Mouse (Mus musculus) intestine, postnatal 0 days (tissue): ENCODE results near the gene Glo1. TPM values are rescaled to one million over a fixed set of nuclear protein-coding genes. Genes with fewer than 3 reads are reported as not detected.

Experiments
- ATAC-seq: fragments of 200-750 bp; cut with Nextera tagmentation; 2 replicates; pipeline ENCODE4 v1.8.0; 2017; ENCODE audit warnings: mild to moderate bottlenecking, moderate TSS enrichment, moderate library complexity
- H3K27ac ChIP-seq: fragments of 300-500 bp; sonication (generic); 2 replicates; pipeline ENCODE4 v1.5.1; 2014; ENCODE audit warnings: mild to moderate bottlenecking, low read depth, low read length, moderate library complexity
- H3K27me3 ChIP-seq: fragments of 300-500 bp; sonication (generic); replicated peaks from 2 replicates; pipeline ENCODE4 v1.6.1; 2014; ENCODE audit warnings: low read length, mixed read lengths; ENCODE audit not compliant: control insufficient read depth, insufficient read depth
- H3K36me3 ChIP-seq: fragments of 300-500 bp; sonication (generic); 2 replicates; pipeline ENCODE4 v1.6.1; 2014; ENCODE audit warnings: mild to moderate bottlenecking, moderate library complexity; ENCODE audit not compliant: control insufficient read depth, insufficient read depth
- H3K4me1 ChIP-seq: fragments of 300-500 bp; sonication (generic); replicated peaks from 2 replicates; pipeline ENCODE4 v1.6.1; 2014; ENCODE audit warnings: antibody characterized with exemption, low read length, mixed read lengths; ENCODE audit not compliant: control insufficient read depth, insufficient read depth
- H3K4me2 ChIP-seq: fragments of 300-500 bp; sonication (generic); replicated peaks from 2 replicates; pipeline ENCODE4 v1.6.1; 2014; ENCODE audit warnings: low read depth, mild to moderate bottlenecking, moderate library complexity
- H3K4me3 ChIP-seq: fragments of 300-500 bp; sonication (generic); 2 replicates; pipeline ENCODE4 v1.5.1; 2014; ENCODE audit warnings: low read depth, low read length
- H3K9ac ChIP-seq: fragments of 300-500 bp; sonication (generic); 2 replicates; pipeline ENCODE4 v1.6.1; 2014; ENCODE audit warnings: mild to moderate bottlenecking, low read depth, low read length
- H3K9me3 ChIP-seq: fragments of 300-500 bp; sonication (generic); 2 replicates; pipeline ENCODE4 v1.6.1; 2016; ENCODE audit warnings: mixed run types; ENCODE audit not compliant: control insufficient read depth
- CTCF ChIP-seq: sonication (generic); IDR thresholded peaks from 2 replicates; pipeline ENCODE4 v1.5.1; 2016; ENCODE audit warnings: low read depth, mild to moderate bottlenecking, control low read depth, antibody characterized with exemption, moderate library complexity
- WGBS: fragments of 180-500 bp; shearing (Covaris S2); extraction: QIAGEN DNeasy Blood & Tissue Kit; methylation state at CpG from one replicate; pipeline ENCODE4 v1.1.7; 2014; 5-methylcytosine and 5-hydroxymethylcytosine counted together
- polyA plus RNA-seq: library from polyadenylated mRNA; unstranded; fragments of >200 nt; fragmentation: Nextera tagmentation; extraction: Ambion mirVana; gene quantifications from 2 replicates; pipeline ENCODE4 v1.2.1, GENCODE M21; 2015

Glo1 gene
- polyA plus RNA-seq, 1 experiment from 2014 or later: 176 TPM

DNA sequence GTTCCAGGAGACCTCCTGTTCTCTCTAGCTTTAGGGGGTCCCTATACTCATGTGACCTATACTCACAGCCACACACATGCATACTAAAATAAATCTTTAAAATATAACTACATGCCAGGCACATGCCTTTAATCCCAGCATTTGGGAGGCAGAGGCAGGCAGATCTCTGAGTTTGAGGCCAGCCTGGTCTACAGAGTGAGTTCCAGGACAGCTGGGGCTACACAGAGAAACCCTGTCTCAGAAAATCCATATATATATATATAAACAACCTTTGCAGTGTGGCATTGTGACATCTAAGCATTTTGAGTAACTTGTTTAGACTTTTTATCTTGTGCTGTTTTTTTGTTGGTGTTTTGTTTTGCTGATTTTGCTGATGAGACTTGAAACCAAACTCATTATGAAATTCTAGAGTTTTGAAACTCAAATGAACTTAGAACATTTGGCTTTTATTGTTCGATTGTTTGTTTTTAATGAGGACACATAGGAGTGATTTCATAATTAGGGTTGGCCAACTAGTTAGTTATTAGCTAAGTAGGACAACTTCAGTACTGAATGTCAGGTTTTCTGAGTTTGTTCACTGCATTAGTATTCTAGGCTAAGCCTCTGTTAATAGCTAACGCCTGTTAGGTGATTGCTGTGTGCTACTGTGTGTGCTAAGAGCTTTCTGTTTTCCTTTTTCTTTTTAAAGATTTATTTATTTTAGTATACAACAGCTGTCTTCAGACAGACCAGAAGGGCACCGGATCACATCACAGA is 8.4 kb downstream of the Glo1 start:
- Histone ChIP-seq H3K4me2 (no peak overlapping the region), H3K36me3 (no peaks in the 10 kb centered on the region), H3K4me3 (no peak overlapping the region), H3K9me3 (no peaks in the 10 kb centered on the region), H3K4me1 (peaks cover 4% of the 10 kb centered on the region; the same call in 1 of the 2 replicates), H3K27me3 (no peaks in the 10 kb centered on the region), H3K27ac (no peak overlapping the region), H3K9ac (no peak overlapping the region)
- no peak for TF ChIP-seq CTCF
- WGBS: 53% methylated on average over 3 of the region's 3 CpGs
- no peak for ATAC-seq

- H3K4me1 ChIP-seq: peaks cover 9% of the 10 kb centered on the region
- no peak overlapping the region for H3K27ac ChIP-seq
- TF ChIP-seq CTCF: no peak
- H3K9me3 ChIP-seq: no peaks in the 10 kb centered on the region
- WGBS: 85% methylated on average over 5 of the region's 5 CpGs
- ATAC-seq: no peak
- H3K4me2 ChIP-seq: no peak overlapping the region
- H3K4me3 ChIP-seq: no peak overlapping the region
- H3K36me3 ChIP-seq: no peaks in the 10 kb centered on the region
- no peaks in the 10 kb centered on the region for H3K27me3 ChIP-seq
- no peak overlapping the region for H3K9ac ChIP-seq
These were observed 10.5 kb downstream of the Glo1 start for GRCm38 (mm10) chr17:30616203-30616602.

DNA sequence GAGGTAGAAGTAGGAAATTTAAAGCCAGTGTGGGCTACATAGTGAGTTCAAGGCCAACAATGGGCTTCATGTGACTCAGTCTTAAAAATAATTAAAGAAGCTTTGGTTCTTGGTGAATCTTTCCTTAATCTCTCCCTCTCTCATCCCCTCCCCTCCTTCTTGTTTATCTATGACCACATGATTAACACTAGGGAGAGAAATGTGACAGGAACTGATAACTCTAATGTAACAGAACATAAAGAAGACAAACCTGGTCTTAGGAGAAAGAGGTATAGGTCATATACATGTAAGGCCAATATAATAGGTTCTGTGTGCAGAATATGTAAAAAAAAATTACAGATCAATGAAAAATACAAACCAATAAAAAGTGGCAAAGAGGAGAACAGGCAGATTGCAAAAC is 13.3 kb downstream of the Glo1 start:
- Histone ChIP-seq H3K9ac (no peak overlapping the region), H3K4me3 (no peak overlapping the region), H3K9me3 (no peaks in the 10 kb centered on the region), H3K27ac (no peak overlapping the region), H3K36me3 (no peaks in the 10 kb centered on the region), H3K27me3 (no peaks in the 10 kb centered on the region), H3K4me1 (peaks cover 13% of the 10 kb centered on the region), H3K4me2 (no peak overlapping the region)
- no peak for TF ChIP-seq CTCF
- ATAC-seq: no peak

DNA sequence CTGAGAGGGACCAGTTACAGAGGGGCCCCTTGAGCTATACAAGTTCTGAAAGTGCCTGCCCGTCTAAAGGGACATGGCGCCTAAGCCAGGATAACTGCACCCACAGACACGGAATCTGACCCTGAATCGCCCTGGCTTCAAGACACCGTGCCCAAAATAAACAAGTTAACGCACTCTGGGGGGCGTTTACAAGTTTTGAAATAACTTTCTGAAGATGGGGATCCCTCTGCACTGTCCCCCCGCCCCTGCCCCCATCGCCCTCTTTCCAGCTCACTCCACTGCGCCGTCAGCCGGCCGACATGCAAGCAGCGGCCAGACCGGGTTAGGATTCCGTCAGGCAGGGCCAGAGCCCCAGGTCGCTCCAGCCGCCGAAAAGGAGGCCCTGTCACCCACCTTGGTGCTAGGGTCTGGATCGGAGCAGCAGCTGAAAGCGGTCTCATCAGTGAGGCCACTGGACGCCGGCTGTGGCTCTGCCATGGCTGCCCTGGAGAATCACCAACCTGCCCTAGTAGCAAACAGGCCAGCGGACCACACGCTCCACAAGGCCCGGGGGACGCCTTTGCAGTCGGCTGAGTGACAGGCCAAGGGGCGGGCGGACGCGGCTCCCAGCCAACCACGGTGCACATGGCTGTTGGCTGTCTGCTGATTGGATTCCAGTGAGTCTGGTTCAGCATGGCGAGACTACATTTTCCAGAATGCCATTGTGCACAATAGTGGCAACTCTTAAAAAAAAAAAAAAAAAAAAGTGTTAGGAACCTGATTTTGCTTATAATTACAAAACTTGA is 14.4 kb downstream of the Glo1 start:
- peak; percentile 53 for TF ChIP-seq CTCF
- Histone ChIP-seq H3K36me3 (no peaks in the 10 kb centered on the region), H3K9me3 (no peaks in the 10 kb centered on the region), H3K9ac (peak overlapping the region; percentile 71), H3K4me2 (peak overlapping the region; percentile 83), H3K27ac (peak overlapping the region; percentile 82), H3K4me1 (peaks cover 18% of the 10 kb centered on the region), H3K4me3 (peak overlapping the region; percentile 69), H3K27me3 (no peaks in the 10 kb centered on the region)
- peak; percentile 97 for ATAC-seq
- under 1% methylated on average over 34 of the region's 34 CpGs for WGBS

DNA sequence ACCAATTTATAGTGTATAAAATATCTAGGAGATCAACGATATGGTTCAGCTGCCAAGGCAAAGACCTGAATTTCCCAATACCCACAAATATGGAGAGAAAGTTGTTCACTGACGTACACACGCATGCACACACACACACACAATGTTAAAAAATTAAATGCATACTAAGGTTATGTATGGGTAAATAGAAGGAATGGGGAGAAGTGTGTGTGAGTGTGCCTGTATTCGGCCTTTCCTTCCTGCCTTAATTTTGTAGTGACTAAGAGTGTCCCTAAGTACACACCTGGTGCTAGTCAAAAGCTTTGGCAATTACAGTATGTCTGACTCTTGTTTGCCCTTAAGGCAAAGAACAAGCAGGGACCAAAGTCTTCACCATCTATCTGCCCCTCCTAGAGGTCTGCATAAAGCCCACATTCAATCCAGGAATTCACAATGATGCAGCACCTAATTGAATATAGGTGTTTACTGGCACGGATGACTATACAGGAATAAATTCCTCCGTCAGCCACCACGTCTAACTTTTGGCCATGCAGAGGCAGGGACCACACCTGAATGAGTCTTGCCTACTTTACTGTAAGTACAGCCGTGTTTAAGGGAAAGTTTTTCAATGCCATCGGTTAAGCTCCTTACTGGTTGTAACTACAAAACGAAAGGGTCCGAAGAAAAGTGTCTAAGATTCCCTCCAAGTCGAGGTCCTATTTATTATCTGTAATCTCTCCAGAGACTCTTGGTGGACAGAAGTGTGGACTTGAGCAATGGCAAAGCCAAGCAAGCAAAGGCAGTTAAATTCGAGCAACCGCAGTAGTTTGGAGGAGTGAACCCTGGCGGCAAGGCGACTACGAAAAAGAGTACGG is 15.2 kb downstream of the Glo1 start:
- peak overlapping the region; percentile 83 for H3K4me2 ChIP-seq
- 17% methylated on average over 18 of the region's 18 CpGs for WGBS
- H3K4me3 ChIP-seq: peak overlapping the region; percentile 69
- no peaks in the 10 kb centered on the region for H3K9me3 ChIP-seq
- H3K36me3 ChIP-seq: no peaks in the 10 kb centered on the region
- TF ChIP-seq CTCF: no peak
- H3K4me1 ChIP-seq: peaks cover 18% of the 10 kb centered on the region
- H3K27me3 ChIP-seq: no peaks in the 10 kb centered on the region
- no peak for ATAC-seq
- peak overlapping the region; percentile 82 for H3K27ac ChIP-seq
- peak overlapping the region; percentile 71 for H3K9ac ChIP-seq

DNA sequence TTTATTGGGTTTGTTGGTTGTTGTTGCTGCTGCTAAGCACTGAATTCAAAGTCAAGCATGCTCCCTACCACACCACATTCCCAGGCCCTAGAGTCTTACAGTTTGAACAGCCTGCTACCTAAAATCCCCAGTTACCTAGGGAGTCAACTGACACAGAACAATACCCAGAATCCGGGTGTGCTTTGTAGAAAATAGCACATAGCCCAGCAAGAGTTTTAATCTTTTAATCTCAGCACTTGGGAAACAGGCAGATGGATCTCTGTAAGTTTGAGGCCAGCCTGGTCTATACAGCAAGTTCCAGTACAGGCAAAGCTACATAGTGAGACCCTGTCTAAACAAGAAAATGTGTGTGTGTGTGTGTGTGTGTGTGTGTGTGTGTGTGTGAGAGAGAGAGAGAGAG is 15.9 kb downstream of the Glo1 start:
- peaks cover 21% of the 10 kb centered on the region for H3K4me1 ChIP-seq
- TF ChIP-seq CTCF: no peak
- H3K4me2 ChIP-seq: peak overlapping the region; percentile 83; the same call in 1 of the 2 replicates
- no peak overlapping the region for H3K27ac ChIP-seq
- no peak overlapping the region for H3K4me3 ChIP-seq
- WGBS: 56% methylated on average over 1 of the region's 1 CpGs
- H3K9me3 ChIP-seq: no peaks in the 10 kb centered on the region
- ATAC-seq: no peak
- no peaks in the 10 kb centered on the region for H3K27me3 ChIP-seq
- no peaks in the 10 kb centered on the region for H3K36me3 ChIP-seq
- H3K9ac ChIP-seq: no peak overlapping the region
